In the genomic region with DNA sequence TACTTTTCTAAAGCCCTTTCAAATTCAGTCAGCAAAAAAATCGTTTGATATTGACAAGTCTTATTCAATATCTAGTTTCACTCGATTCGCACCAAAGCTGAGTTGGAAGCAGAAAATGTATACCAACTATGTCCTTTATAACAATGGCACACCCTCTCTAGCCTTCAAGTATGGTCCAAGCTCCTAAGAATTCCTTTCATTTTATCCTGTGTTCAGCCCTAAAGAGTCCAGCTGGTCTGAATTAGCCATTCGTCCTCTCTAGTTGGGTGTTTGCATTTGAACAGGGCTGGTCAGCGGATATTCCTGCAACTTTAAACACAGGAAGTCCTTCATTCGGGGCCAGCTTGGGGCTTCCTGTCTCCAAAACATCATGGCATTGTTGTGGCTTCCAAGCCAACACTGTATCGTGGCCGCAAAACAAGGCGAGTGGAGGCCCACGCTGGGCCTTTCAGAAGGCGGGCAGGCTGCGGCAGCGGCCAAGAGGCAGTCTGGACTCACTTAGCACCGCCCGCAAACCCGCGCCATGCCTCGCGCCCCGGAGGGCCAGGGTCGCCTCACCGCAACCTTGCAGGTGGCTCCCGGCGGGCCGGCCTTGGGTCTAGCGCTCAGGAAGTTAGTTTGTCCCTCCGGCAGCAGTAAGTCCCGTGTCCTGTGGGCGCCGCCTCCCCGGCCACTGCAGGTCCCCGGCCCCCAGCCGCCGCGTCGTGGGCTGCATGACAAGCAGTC, we compare ENCODE assay signal across 8 mouse cellular contexts.
A peak's percentile ranks its signal among the peaks of the same experiment; 100 is the strongest.
DNase-seq lines count a peak whose midpoint lies in the region; ATAC-seq and TF ChIP-seq lines count a peak whose summit lies in the region.

No protein-coding gene starts in this region.

- peak; percentile 0; the same call in 1 of the 2 replicates for ATAC-seq in forebrain, embryonic 13.5 days
- ATAC-seq in hindbrain, postnatal 0 days: peak; percentile 63
- ATAC-seq in liver, embryonic 16.5 days (ENCODE audit: low read depth): peak; percentile 18

- H3K36me3 ChIP-seq in forebrain, embryonic 13.5 days (ENCODE audit: poor library complexity, severe bottlenecking): peaks cover 11% of the 10 kb centered on the region
- no peaks in the 10 kb centered on the region for H3K36me3 ChIP-seq in hindbrain, postnatal 0 days (ENCODE audit: insufficient read depth, low read length)
- H3K36me3 ChIP-seq in liver, embryonic 16.5 days (ENCODE audit: control insufficient read depth, insufficient read depth): no peaks in the 10 kb centered on the region

- WGBS in forebrain, embryonic 13.5 days: 1% methylated on average over 36 of the region's 36 CpGs
- 2% methylated on average over 36 of the region's 36 CpGs for WGBS in hindbrain, postnatal 0 days
- 2% methylated on average over 36 of the region's 36 CpGs for WGBS in liver, embryonic 16.5 days (ENCODE audit: insufficient replicate concordance)

- peak overlapping the region; percentile 90 for H3K4me2 ChIP-seq in forebrain, embryonic 13.5 days
- peak overlapping the region; percentile 94 for H3K4me2 ChIP-seq in hindbrain, postnatal 0 days (ENCODE audit: low read depth, low read length)
- peak overlapping the region; percentile 95 for H3K4me2 ChIP-seq in liver, embryonic 16.5 days (ENCODE audit: low read depth, low read length)

- peaks cover 40% of the 10 kb centered on the region for H3K4me1 ChIP-seq in brown adipose tissue, adult 24 weeks (ENCODE audit: control insufficient read depth, insufficient read depth, insufficient read length, low read length)
- peaks cover 57% of the 10 kb centered on the region for H3K4me1 ChIP-seq in forebrain, embryonic 13.5 days
- peaks cover 36% of the 10 kb centered on the region for H3K4me1 ChIP-seq in hindbrain, postnatal 0 days (ENCODE audit: insufficient read depth, low read length)
- peaks cover 9% of the 10 kb centered on the region for H3K4me1 ChIP-seq in liver, embryonic 16.5 days (ENCODE audit: control insufficient read depth, low read depth, low read length)

- no peaks in the 10 kb centered on the region for H3K27me3 ChIP-seq in forebrain, embryonic 13.5 days
- H3K27me3 ChIP-seq in hindbrain, postnatal 0 days (ENCODE audit: insufficient read depth, low read length): no peaks in the 10 kb centered on the region
- H3K27me3 ChIP-seq in liver, embryonic 16.5 days (ENCODE audit: control insufficient read depth, insufficient read depth, low read depth, low read length): no peaks in the 10 kb centered on the region

- no peak for TF ChIP-seq CTCF in hindbrain, postnatal 0 days (IDR thresholded peaks at IDR 0.05; ENCODE audit: low read depth)

- peak overlapping the region; percentile 77 for H3K4me3 ChIP-seq in brown adipose tissue, adult 24 weeks (ENCODE audit: insufficient read depth, low read depth, low read length)
- H3K4me3 ChIP-seq in forebrain, embryonic 13.5 days: peak overlapping the region; percentile 77
- peak overlapping the region; percentile 75 for H3K4me3 ChIP-seq in hindbrain, postnatal 0 days (ENCODE audit: low read length)
- peak overlapping the region; percentile 75 for H3K4me3 ChIP-seq in liver, embryonic 16.5 days (ENCODE audit: low read depth, low read length)

- peak; percentile 10 for DNase-seq in spleen, adult 12 weeks (ENCODE audit: low spot score)
- no peak for DNase-seq in spleen, postnatal 14 days (ENCODE audit: low spot score in 2 of 2)
- DNase-seq in hindbrain, postnatal 0 days (ENCODE audit: low spot score): peak; percentile 62
- DNase-seq in natural killer cell, adult 2 months (ENCODE audit: low spot score in 2 of 2): peak; percentile 35
- no peak for DNase-seq in layer of hippocampus, adult 9-10 months (ENCODE audit: low spot score)

- peak overlapping the region; percentile 87 for H3K9ac ChIP-seq in forebrain, embryonic 13.5 days
- H3K9ac ChIP-seq in hindbrain, postnatal 0 days (replicated peaks; ENCODE audit: low read length): peak overlapping the region; percentile 58
- peak overlapping the region; percentile 69 for H3K9ac ChIP-seq in liver, embryonic 16.5 days (ENCODE audit: low read depth, low read length)

- H3K9me3 ChIP-seq in forebrain, embryonic 13.5 days (replicated peaks): no peaks in the 10 kb centered on the region
- H3K9me3 ChIP-seq in hindbrain, postnatal 0 days (ENCODE audit: low read length): no peaks in the 10 kb centered on the region
- H3K9me3 ChIP-seq in liver, embryonic 16.5 days (replicated peaks; ENCODE audit: control insufficient read depth, low read length): no peaks in the 10 kb centered on the region

- H3K27ac ChIP-seq in brown adipose tissue, adult 24 weeks (replicated peaks; ENCODE audit: low read depth, low read length): peak overlapping the region; percentile 81
- peak overlapping the region; percentile 95 for H3K27ac ChIP-seq in forebrain, embryonic 13.5 days
- peak overlapping the region; percentile 86 for H3K27ac ChIP-seq in hindbrain, postnatal 0 days
- H3K27ac ChIP-seq in liver, embryonic 16.5 days (ENCODE audit: low read length): peak overlapping the region; percentile 60; the same call in 1 of the 2 replicates

Comparison
In these comparisons a context has a peak if more than half of its experiments do, and no peak if none do; other contexts are left out.
1. DNase-seq: peak in spleen, adult 12 weeks (single experiment), hindbrain, postnatal 0 days (single experiment) and natural killer cell, adult 2 months (2 of 2); none in spleen, postnatal 14 days (0 of 2) and layer of hippocampus, adult 9-10 months (single experiment).
2. ATAC-seq: peak in every context shown above with its lines; median percentile 63 in hindbrain, postnatal 0 days; 18 in liver, embryonic 16.5 days; 0 in forebrain, embryonic 13.5 days.
3. Peak in every context shown above with its lines, with median percentiles within 50 percentile points of each other: H3K27ac ChIP-seq, H3K4me3 ChIP-seq, H3K4me2 ChIP-seq and H3K9ac ChIP-seq.